26 mouse cellular contexts compared by ENCODE assay signal in the genomic region with DNA sequence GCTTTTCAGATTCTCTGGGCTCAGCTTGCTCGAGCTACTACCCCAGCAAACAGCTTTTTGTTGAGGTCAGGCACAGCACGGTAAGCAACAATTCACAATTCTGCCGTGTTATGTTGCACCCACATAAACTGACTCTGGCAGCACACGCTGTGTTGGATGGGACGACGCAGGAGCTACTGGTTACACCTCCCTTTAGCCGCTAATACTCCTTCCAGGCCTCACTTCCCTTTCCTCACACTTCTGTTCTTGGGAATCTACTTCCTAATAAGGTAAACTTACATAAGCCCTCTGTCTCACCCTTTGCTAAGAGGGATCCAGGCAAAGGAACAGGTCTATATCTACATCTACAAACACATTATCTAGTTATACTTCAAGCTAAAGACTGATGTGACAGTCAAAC. TPM values are rescaled to one million over a fixed set of nuclear protein-coding genes. Genes with fewer than 3 reads are reported as not detected.
DNase-seq lines count a peak whose midpoint lies in the region; ATAC-seq and TF ChIP-seq lines count a peak whose summit lies in the region.
"Had no signal": no experiment of that assay in that cellular context is flagged by ENCODE, and none has a peak within 500 bp of the region (broad histone marks: within the 10 kb centered on the region; RNA-seq: fewer than 3 reads in every experiment).

No protein-coding gene starts in this region.

- peak; percentile 74 for DNase-seq in heart, adult 11 months
- no peak for DNase-seq in layer of hippocampus, adult 2 months (ENCODE audit: low spot score in 2 of 2)
- no peak for DNase-seq in layer of hippocampus, adult 9-11 months
- DNase-seq in urinary bladder, postnatal 4 days (ENCODE audit: low spot score in 2 of 2), result no peak
- no peak for DNase-seq in left cerebral cortex, postnatal 10 days (ENCODE audit: extremely low spot score in 1 of 2, low spot score in 2 of 2)
- DNase-seq: adrenal gland, postnatal 36 days; cerebellum, adult 11 months; cerebellum, postnatal 14 days; gastrocnemius, postnatal 10 days; heart, adult 18-20 months; heart, postnatal 14 days; kidney, adult 2 months; retina, postnatal 1 day; right cerebral cortex, postnatal 25 days; spleen, adult 18-20 months; thymus, adult 2 months; thymus, postnatal 4 days had no signal

- 56% methylated on average over 7 of the region's 7 CpGs for WGBS in heart, embryonic 11.5 days (ENCODE audit: insufficient replicate concordance)

- no peaks in the 10 kb centered on the region for H3K36me3 ChIP-seq in heart, embryonic 11.5 days (ENCODE audit: control insufficient read depth, insufficient read depth, low read length)
- H3K36me3 ChIP-seq: forebrain, embryonic 12.5 days; midbrain, embryonic 15.5 days; neural tube, embryonic 13.5 days had no signal

- H3K4me2 ChIP-seq in heart, embryonic 11.5 days, result no peak overlapping the region; the same call in 1 of the 2 replicates
- H3K4me2 ChIP-seq: forebrain, embryonic 12.5 days; midbrain, embryonic 15.5 days; neural tube, embryonic 13.5 days had no signal

- H3K27ac ChIP-seq in heart, embryonic 11.5 days (ENCODE audit: low read depth, low read length), result no peak overlapping the region
- 0 out of 2 replicates have a peak overlapping the region, but pooled peaks have one; percentile 3 for H3K27ac ChIP-seq in layer of hippocampus, adult 2 months
- H3K27ac ChIP-seq: forebrain, embryonic 12.5 days; hindbrain, postnatal 0 days; kidney, postnatal 0 days; midbrain, embryonic 15.5 days; neural tube, embryonic 13.5 days had no signal

- peaks cover 36% of the 10 kb centered on the region for H3K4me1 ChIP-seq in heart, embryonic 11.5 days (ENCODE audit: control insufficient read depth, insufficient read depth, low read length)
- H3K4me1 ChIP-seq: forebrain, embryonic 12.5 days had no signal

- H3K9me3 ChIP-seq in heart, embryonic 11.5 days (replicated peaks; ENCODE audit: control insufficient read depth, low read length), result no peaks in the 10 kb centered on the region
- H3K9me3 ChIP-seq: forebrain, embryonic 12.5 days; midbrain, embryonic 15.5 days; neural tube, embryonic 13.5 days had no signal

- no peak overlapping the region for H3K9ac ChIP-seq in heart, embryonic 11.5 days (ENCODE audit: low read depth, low read length)
- H3K9ac ChIP-seq: forebrain, embryonic 12.5 days; midbrain, embryonic 15.5 days; neural tube, embryonic 13.5 days had no signal

- no peaks in the 10 kb centered on the region for H3K27me3 ChIP-seq in heart, embryonic 11.5 days (ENCODE audit: control insufficient read depth, insufficient read depth, low read length)
- H3K27me3 ChIP-seq: forebrain, embryonic 12.5 days; midbrain, embryonic 15.5 days; neural tube, embryonic 13.5 days had no signal

- no peak for ATAC-seq in heart, embryonic 11.5 days (replicated peaks; ENCODE audit: insufficient number of reproducible peaks, low FRiP score, low TSS enrichment)
- ATAC-seq in megakaryocyte progenitor cell, adult 5-6 weeks (replicated peaks; ENCODE audit: poor library complexity), result peak; percentile 39; the same call in 1 of the 2 replicates
- ATAC-seq: CD4-positive, CD25-positive, alpha-beta regulatory T cell, adult 4 months; hindbrain, postnatal 0 days; midbrain, embryonic 15.5 days had no signal

- H3K4me3 ChIP-seq in heart, embryonic 11.5 days (ENCODE audit: low read depth, low read length), result no peak overlapping the region
- H3K4me3 ChIP-seq in layer of hippocampus, adult 2 months, result no peak overlapping the region
- H3K4me3 ChIP-seq: forebrain, embryonic 12.5 days; midbrain, embryonic 15.5 days; myocyte; neural tube, embryonic 13.5 days had no signal

- intact Hi-C loops in left cerebral cortex, postnatal 10 days (cut with DNase I), result no loop called here

- no peak for TF ChIP-seq CTCF in layer of hippocampus, adult 2 months (conservative IDR thresholded peaks at IDR 0.05)

RNA-seq across cellular contexts. Expression of gene Pak2, which starts 15.2 kb away (rescaled TPM):
- polyA plus RNA-seq in heart, embryonic 11.5 days (2014; fragmentation: Nextera tagmentation; extraction: Ambion mirVana), result 33.9 and 37.5 TPM in 2 replicates
- 10 to 100 TPM; 29.2 to 29.7 TPM for total RNA-seq in layer of hippocampus, adult 2 months (2021)
- total RNA-seq in megakaryocyte progenitor cell, adult 5-6 weeks (2015), result 60.6 and 61.9 TPM in 2 replicates
- 52.4 and 58.2 TPM in 2 replicates for total RNA-seq in megakaryocyte progenitor cell, adult 5-6 weeks (2017)
- 10 to 100 TPM; 29.0 to 30.5 TPM for total RNA-seq in left cerebral cortex, postnatal 10 days (2021)

RNA-seq across cellular contexts. Expression of gene Pigx, which starts 35.6 kb away (rescaled TPM):
- polyA plus RNA-seq in heart, embryonic 11.5 days (2014; fragmentation: Nextera tagmentation; extraction: Ambion mirVana), result 86.3 and 91.7 TPM in 2 replicates
- total RNA-seq in layer of hippocampus, adult 2 months (2021), result 10 to 100 TPM; 24.2 to 27.3 TPM
- 95.8 and 106 TPM in 2 replicates for total RNA-seq in megakaryocyte progenitor cell, adult 5-6 weeks (2015)
- total RNA-seq in megakaryocyte progenitor cell, adult 5-6 weeks (2017), result 49.1 and 57.9 TPM in 2 replicates
- 10 to 100 TPM; 27.7 to 33.5 TPM for total RNA-seq in left cerebral cortex, postnatal 10 days (2021)

RNA-seq across cellular contexts. Expression of gene Cep19, which starts 35.7 kb away (rescaled TPM):
- 22.0 and 24.4 TPM in 2 replicates for polyA plus RNA-seq in heart, embryonic 11.5 days (2014; fragmentation: Nextera tagmentation; extraction: Ambion mirVana)
- 10 to 100 TPM; 62.8 to 65.5 TPM for total RNA-seq in layer of hippocampus, adult 2 months (2021)
- 18.0 and 22.8 TPM in 2 replicates for total RNA-seq in megakaryocyte progenitor cell, adult 5-6 weeks (2015)
- total RNA-seq in megakaryocyte progenitor cell, adult 5-6 weeks (2017), result 29.0 and 30.7 TPM in 2 replicates
- total RNA-seq in left cerebral cortex, postnatal 10 days (2021), result 10 to 100 TPM; 59.0 to 63.1 TPM
